Mouse (Mus musculus): ENCODE data around the gene Cnn3.

DNA sequence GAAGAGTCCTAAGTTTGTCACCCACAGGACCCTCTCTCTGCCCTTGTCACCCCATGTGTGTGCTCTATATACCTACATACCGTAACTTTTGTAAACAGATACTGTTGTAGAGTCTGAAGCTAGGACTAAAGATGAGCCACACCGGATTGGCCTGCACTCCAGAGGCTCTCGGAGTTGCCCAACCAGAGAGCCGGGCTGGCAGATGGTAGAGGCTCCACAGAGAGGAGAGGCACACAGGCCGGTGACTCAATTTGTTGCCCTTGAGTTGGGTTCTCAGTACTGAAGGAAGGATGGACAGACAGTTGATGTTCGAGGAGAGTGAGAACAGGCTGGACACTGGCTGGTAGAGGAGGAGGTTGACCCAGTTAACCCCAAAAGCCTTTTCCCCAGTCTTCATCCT lies 18.1 kb downstream of the Cnn3 start:
- TF ChIP-seq EP300 (IDR thresholded peaks at IDR 0.05) (no peak), CTCF (IDR thresholded peaks at IDR 0.05) (no peak)
